Mouse (Mus musculus) heart, adult 2 months (tissue): ENCODE measurements around the gene Sigirr. TPM values are rescaled to one million over a fixed set of nuclear protein-coding genes. Genes with fewer than 3 reads are reported as not detected.
A peak's percentile ranks its signal among the peaks of the same experiment; 100 is the strongest.

ENCODE experiments used
- DNase-seq, 2 experiments: peaks; one replicate each; pipeline ENCODE4 v3.0.0; 2021
- H3K27ac ChIP-seq: fragments of 200-600 bp; 2 replicates; pipeline ENCODE4 v1.8.1; 2022
- H3K27me3 ChIP-seq: fragments of 200-500 bp; 2 replicates; pipeline ENCODE4 v1.6.1; 2012; ENCODE audit warnings: mild to moderate bottlenecking, low read length, inconsistent platforms, mixed read lengths; ENCODE audit not compliant: control insufficient read depth, insufficient read depth
- H3K36me3 ChIP-seq: fragments of 200-500 bp; 2 replicates; pipeline ENCODE4 v1.6.1; 2012; ENCODE audit warnings: low read length, inconsistent platforms; ENCODE audit not compliant: control insufficient read depth, insufficient read depth
- H3K4me1 ChIP-seq: fragments of 200-500 bp; 2 replicates; pipeline ENCODE4 v1.6.1; 2011; ENCODE audit warnings: low read length; ENCODE audit not compliant: control insufficient read depth, insufficient read depth
- H3K4me3 ChIP-seq: fragments of 200-600 bp; 2 replicates; pipeline ENCODE4 v1.8.1; 2022
- H3K79me2 ChIP-seq: fragments of 200-500 bp; replicated peaks from 2 replicates; pipeline ENCODE4 v1.6.1; 2012; ENCODE audit warnings: mild to moderate bottlenecking, inconsistent platforms, low read length, moderate library complexity, mixed read lengths; ENCODE audit not compliant: control insufficient read depth, insufficient read depth
- H3K9ac ChIP-seq: fragments of 200-500 bp; 2 replicates; pipeline ENCODE4 v1.6.1; 2012; ENCODE audit warnings: low read depth, mild to moderate bottlenecking, control low read depth, inconsistent platforms, low read length, mixed read lengths
- CTCF ChIP-seq: fragments of 200-600 bp; IDR thresholded peaks from 2 replicates; pipeline ENCODE4 v1.8.1; 2022; ENCODE audit warnings: antibody characterized with exemption, mild to moderate bottlenecking, moderate library complexity
- EP300 ChIP-seq: fragments of 200-500 bp; IDR thresholded peaks from 2 replicates; pipeline ENCODE4 v1.6.1; 2011; ENCODE audit warnings: low read depth, low read length, control low read depth; ENCODE audit not compliant: insufficient read depth
- POLR2A ChIP-seq: fragments of 200-500 bp; IDR thresholded peaks from 2 replicates; pipeline ENCODE4 v1.6.1; 2011; ENCODE audit warnings: mild to moderate bottlenecking, low read depth, low read length, control low read depth; ENCODE audit not compliant: insufficient read depth
- WGBS: fragments of 180-500 bp; shearing (Covaris S2); methylation state at CpG from one replicate; pipeline ENCODE4 v1.1.7; 2018; 5-methylcytosine and 5-hydroxymethylcytosine counted together
- intact Hi-C: fragments of 180-260 bp; cut with DNase I; formaldehyde crosslinking; loops from one replicate; pipeline ENCODE4 v1.15.1; 2025
- polyA plus RNA-seq: library from polyadenylated mRNA; depleted of rRNA; stranded (reverse); fragments of >200 nt; gene quantifications from 2 replicates; pipeline ENCODE4 v1.2.3, GENCODE M21; 2012
- total RNA-seq, 2 experiments: library from RNA; stranded (reverse); gene quantifications; 2 replicates each; pipeline ENCODE4 v1.2.3; 2021

The Sigirr gene
- total and polyA plus RNA-seq, 3 experiments: 4.5 to 9.4 (median 7.0) TPM

GRCm38 (mm10) chr7:141131024-141131820, 30.9 kb upstream of the Sigirr start:
- Histone ChIP-seq H3K9ac (peak overlapping the region; percentile 96), H3K4me3 (peak overlapping the region; percentile 100), H3K27me3 (no peaks in the 10 kb centered on the region), H3K4me1 (peaks cover 6% of the 10 kb centered on the region), H3K79me2 (0 out of 2 replicates have a peak, but pooled peaks cover 3% of the 10 kb centered on the region), H3K36me3 (no peaks in the 10 kb centered on the region), H3K27ac (peak overlapping the region; percentile 81)
- WGBS: under 1% methylated on average over 59 of the region's 59 CpGs
- intact Hi-C loops: no loop called here
- DNase-seq: peak; percentile 89 to 92
- TF ChIP-seq CTCF (no peak), EP300 (no peak), POLR2A (no peak)

DNA sequence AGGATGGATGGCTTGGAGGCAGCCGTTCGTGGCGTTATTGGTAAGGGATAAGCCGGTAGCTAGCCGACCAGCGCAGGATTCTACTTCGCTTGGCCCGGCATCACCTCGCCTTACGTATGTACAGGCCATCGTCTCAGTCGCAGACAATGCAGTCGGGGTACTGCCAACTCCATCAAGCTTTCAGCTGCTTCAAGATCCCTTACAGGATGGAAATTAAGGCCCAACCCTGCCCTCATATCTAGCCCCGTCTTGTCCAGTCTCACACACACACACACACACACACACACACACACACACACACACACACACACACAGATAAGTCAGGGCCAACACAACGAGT, 23.1 kb upstream of the Sigirr start:
- intact Hi-C loops: loop anchor here (2.0 kb wide), 1 partner anchor 49 kb away; the partner anchor contains the start of gene Rnh1
- DNase-seq: no peak
- WGBS: under 1% methylated on average over 15 of the region's 15 CpGs

GRCm38 (mm10) chr7:141122689-141123516, 22.5 kb upstream of the Sigirr start:
- H3K36me3 ChIP-seq: no peaks in the 10 kb centered on the region
- peak overlapping the region; percentile 85 for H3K27ac ChIP-seq
- H3K9ac ChIP-seq: peak overlapping the region; percentile 77
- peak overlapping the region; percentile 77 for H3K4me3 ChIP-seq
- peak; percentile 94 to 96 for DNase-seq
- 1% methylated on average over 29 of the region's 29 CpGs for WGBS
- intact Hi-C loops: loop anchor here (1.0 to 2.0 kb wide), 2 partner anchors 27 to 50 kb away; partner anchors contain the start of gene Rnh1
- TF ChIP-seq CTCF: peak; percentile 45
- TF ChIP-seq POLR2A: peak; percentile 86
- TF ChIP-seq EP300: peak; percentile 24; the same call in 1 of the 2 replicates
- no peaks in the 10 kb centered on the region for H3K79me2 ChIP-seq
- H3K27me3 ChIP-seq: no peaks in the 10 kb centered on the region
- H3K4me1 ChIP-seq: peaks cover 3% of the 10 kb centered on the region; the same call in 1 of the 2 replicates

More for the DNA sequence above, 23.1 kb upstream of the Sigirr start:
- TF ChIP-seq POLR2A (no peak), CTCF (no peak), EP300 (no peak)
- Histone ChIP-seq H3K79me2 (no peaks in the 10 kb centered on the region), H3K9ac (peak overlapping the region; percentile 77), H3K36me3 (no peaks in the 10 kb centered on the region), H3K4me3 (peak overlapping the region; percentile 77), H3K27me3 (no peaks in the 10 kb centered on the region), H3K4me1 (peaks cover 3% of the 10 kb centered on the region; the same call in 1 of the 2 replicates), H3K27ac (peak overlapping the region; percentile 85)

DNA sequence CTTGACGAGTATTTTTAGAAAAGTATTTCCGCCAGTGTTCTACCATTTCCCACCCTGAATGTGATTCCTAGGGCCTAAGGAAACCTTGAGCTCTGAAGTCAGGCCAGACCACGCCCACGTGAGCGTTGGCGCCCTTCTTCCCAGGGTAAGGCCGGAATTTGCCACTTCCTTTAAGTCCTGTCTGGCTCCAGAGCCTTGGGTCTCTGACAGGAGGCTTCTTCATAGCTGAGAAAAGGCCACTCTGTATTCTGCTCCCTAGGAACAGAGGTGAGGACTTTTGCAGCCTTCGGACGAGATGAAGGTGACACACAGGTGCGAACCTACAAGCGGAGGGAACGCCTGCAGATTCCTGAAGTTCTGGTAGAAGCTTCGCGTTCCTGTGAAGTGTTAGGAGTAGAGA, 21.9 kb upstream of the Sigirr start, which contains the start of gene Ptdss2:
Gene Ptdss2, plus strand, starts transcription at position 138 of the 400 bp plus-strand sequence.
- DNase-seq: peak; percentile 56 to 62
- intact Hi-C loops: loop anchor here (1.0 to 2.0 kb wide), 2 partner anchors 26 to 51 kb away; partner anchors contain the start of gene Rnh1

DNA sequence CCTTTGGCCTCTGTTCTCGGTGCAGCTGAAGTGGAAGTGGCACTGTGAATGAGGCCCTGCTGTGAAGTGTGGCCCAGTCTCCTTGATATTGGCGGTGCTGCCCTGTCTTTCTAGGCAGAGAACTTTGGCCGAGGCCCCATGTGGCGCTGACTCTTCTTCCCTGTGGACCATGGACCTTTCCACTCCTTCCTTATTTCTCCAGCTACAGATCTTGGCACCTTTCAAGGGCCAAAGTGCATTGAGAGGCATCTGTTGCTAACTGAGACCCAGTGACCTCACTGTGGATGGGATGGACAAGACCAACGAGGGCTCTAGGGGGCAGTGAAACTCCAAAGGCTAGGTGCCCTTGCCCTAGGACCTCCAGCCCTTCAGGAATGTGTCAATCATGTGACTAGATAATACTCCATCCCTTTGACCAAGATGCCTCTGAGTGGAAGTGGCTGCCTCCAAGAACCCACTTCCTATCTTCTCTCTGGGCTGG, 20.7 kb upstream of the Sigirr start:
- Histone ChIP-seq H3K9ac (no peak overlapping the region), H3K27me3 (no peaks in the 10 kb centered on the region), H3K4me3 (no peak overlapping the region), H3K4me1 (peaks cover 3% of the 10 kb centered on the region; the same call in 1 of the 2 replicates), H3K27ac (no peak overlapping the region), H3K79me2 (no peaks in the 10 kb centered on the region), H3K36me3 (no peaks in the 10 kb centered on the region)
- intact Hi-C loops: no loop called here
- 68% methylated on average over 5 of the region's 5 CpGs for WGBS
- TF ChIP-seq POLR2A (no peak), CTCF (peak; percentile 15; the same call in 1 of the 2 replicates)
- no peak for DNase-seq

More for the DNA sequence above, 21.9 kb upstream of the Sigirr start, which contains the start of gene Ptdss2:
- Histone ChIP-seq H3K4me3 (peak within 1 kb of the TSS; percentile 77), H3K36me3 (no peaks in the 10 kb centered on the region), H3K9ac (peak within 1 kb of the TSS; percentile 77), H3K79me2 (no peaks in the 10 kb centered on the region), H3K4me1 (peaks cover 3% of the 10 kb centered on the region; the same call in 1 of the 2 replicates), H3K27ac (peak within 1 kb of the TSS; percentile 85), H3K27me3 (no peaks in the 10 kb centered on the region)
- TF ChIP-seq CTCF (no peak), POLR2A (0 out of 2 replicates have a peak, but pooled peaks have one; percentile 37)
- WGBS: 26% methylated on average over 14 of the region's 14 CpGs
